Mouse (Mus musculus) T-cell, adult 66 days (primary cell): ENCODE data around the gene Lgals7. TPM values are rescaled to one million over a fixed set of nuclear protein-coding genes. Genes with fewer than 3 reads are reported as not detected.

Experiments
- total RNA-seq, 2 experiments: library from RNA; stranded (reverse); gene quantifications; 3 replicates in 1 of 2; 4 replicates in 1 of 2; pipeline ENCODE4 v1.2.4; 2023

Gene Lgals7
- not detected for total RNA-seq

DNA sequence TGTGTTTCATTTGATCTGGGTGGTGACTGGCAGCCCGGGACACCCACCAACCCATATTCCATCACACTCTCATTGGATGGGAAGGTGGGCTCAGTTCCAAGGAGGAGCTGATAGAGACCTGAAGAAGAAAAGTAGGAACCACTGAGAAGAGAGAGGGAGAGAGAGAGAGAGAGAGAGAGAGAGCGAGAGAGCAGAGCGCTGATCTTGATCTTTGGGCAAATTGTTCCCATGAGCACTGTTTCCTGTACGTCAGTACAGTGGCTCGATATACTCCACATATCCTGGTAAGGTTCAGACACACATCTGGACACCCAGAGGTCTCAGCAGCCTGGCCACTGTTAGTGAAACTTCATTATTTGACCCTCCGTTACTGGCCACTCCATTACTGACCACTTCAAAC lies at the start of gene Lgals7:
Gene Lgals7 (plus strand): TSS at position 314 of the 400 bp plus-strand sequence.

DNA sequence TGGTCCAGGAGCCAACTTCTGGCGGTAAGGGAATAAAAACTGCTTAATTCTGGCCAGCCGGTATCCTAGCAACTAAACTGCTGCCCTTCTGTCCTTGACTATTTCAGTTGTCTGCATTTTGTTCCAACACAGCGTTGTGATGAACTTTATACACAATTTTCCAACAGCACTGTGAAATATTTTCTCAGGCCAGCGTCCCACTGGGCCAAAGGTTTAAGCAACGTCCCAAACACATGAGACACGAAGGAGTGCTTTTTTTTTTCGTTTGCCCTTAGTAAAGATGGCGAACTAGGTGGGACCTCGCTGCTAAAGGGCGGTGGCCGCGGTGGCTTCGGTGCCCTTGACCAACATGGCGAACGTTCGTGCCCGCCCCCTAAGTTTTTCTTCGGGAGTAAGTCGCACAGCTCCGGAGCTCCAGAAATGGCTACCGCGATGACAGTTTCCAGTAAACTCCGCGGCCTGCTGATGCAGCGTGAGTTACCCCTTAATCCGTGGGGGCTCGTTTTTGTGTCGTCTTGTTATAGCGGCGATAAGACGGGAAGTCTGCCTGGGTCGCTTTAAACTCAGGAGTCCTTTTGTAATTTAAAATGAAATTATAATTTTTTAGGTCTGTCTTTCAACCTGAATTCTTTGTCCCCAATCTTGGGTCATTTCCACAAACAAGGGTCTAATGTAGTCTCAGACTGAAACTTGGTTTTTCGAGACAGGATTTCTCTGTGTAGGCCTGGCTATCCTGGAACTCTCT lies 38.5 kb upstream of the Lgals7 start, which contains the start of gene Ech1:
Gene Ech1 (plus strand): TSS at position 277 of the 745 bp plus-strand sequence.

DNA sequence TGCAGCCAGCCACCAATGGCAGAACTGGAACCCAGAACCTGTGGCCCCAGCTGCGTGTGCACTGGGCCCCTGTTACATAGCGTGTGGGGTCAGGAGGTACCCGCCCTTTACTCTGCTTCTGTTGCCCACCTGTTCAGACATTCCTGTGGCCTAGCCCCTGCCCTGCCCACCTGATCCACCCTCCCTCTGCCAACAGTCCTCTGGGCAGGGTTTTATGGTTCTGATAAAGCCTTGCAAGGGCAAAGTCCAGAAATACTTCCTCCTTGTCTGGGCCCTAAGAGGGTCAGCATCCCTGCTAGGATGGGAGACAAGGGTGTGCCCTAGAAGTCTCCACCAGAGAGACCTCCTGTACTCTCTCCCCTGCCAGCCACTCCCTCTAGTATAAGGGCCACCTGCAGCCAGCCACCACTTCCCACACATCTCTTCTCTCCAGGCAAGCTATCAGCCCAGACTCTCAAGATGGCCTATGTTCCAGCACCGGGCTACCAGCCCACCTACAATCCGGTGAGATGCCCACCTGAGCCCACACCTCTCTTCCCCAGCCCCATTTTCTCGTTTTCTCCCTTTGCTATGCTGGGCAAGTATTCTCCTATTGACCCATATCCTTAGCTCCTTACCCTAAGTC lies 29.8 kb upstream of the Lgals7 start, which contains the start of gene Lgals4:
Gene Lgals4 (plus strand): TSS at position 132 of the 625 bp plus-strand sequence.

DNA sequence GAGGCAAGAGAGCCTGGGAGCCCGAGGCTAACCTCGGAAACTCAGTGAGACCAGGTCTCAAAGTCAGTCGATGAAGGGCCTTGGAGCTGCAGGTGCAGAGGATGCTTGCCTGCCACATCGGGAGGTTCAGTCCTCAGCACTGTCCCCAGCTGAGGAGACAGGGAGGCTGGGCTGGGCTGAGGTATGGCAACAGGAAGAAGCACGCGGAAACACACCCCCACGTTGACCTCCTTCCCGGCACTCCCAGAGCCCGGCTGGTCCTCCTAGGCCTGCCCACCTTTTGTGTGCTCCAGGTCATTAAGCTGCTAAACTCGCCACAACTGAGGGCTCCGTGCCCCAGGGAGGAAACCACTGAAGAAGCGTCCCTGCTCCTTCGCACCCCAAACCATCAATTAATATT lies 17.5 kb downstream of the Lgals7 start, which contains the start of gene Capn12:
Gene Capn12 (plus strand): TSS at position 224 of the 400 bp plus-strand sequence.

Other genes with a start within 250 kb of the Lgals7 start
- not detected for gene Acp7, start 232.5 kb upstream of the Lgals7 start, total RNA-seq
- gene Fbxo27, start 171.0 kb upstream of the Lgals7 start, total RNA-seq, result 1 to 10 TPM; 2.2 to 6.5 TPM
- gene Fbxo17, start 147.0 kb upstream of the Lgals7 start, total RNA-seq, result 10 to 100 TPM; 28.1 to 30.8 TPM
- 10 to 100 TPM; 19.9 to 31.8 TPM for gene Mrps12, start 122.0 kb upstream of the Lgals7 start, total RNA-seq
- 10 to 100 TPM; 16.8 to 22.5 TPM for gene Sars2, start 121.9 kb upstream of the Lgals7 start, total RNA-seq
- under 1 TPM in 1 of 2 experiments, not detected in 1; 0.56 TPM for gene Ccer2, start 107.7 kb upstream of the Lgals7 start, total RNA-seq
- 10 to 100 TPM; 60.4 to 69.7 TPM for gene Sirt2, start 97.1 kb upstream of the Lgals7 start, total RNA-seq
- 10 to 100 TPM; 64.6 to 71.2 TPM for gene Nfkbib, start 96.3 kb upstream of the Lgals7 start, total RNA-seq
- gene Rinl, start 74.9 kb upstream of the Lgals7 start, total RNA-seq, result 100 to 1,000 TPM; 166 to 180 TPM
- gene Hnrnpl, start 55.3 kb upstream of the Lgals7 start, total RNA-seq, result 100 to 1,000 TPM; 583 to 612 TPM
- gene Ech1, start 38.6 kb upstream of the Lgals7 start, total RNA-seq, result 10 to 100 TPM; 62.2 to 67.9 TPM
- 10 to 100 TPM; 14.9 to 16.6 TPM for gene Lgals4, start 30.0 kb upstream of the Lgals7 start, total RNA-seq
- not detected for gene Capn12, start 17.6 kb downstream of the Lgals7 start, total RNA-seq
- 100 to 1,000 TPM; 149 to 152 TPM for gene Actn4, start 98.5 kb downstream of the Lgals7 start, total RNA-seq
- 100 to 1,000 TPM; 313 to 319 TPM for gene Eif3k, start 118.0 kb downstream of the Lgals7 start, total RNA-seq
- gene Map4k1, start 118.2 kb downstream of the Lgals7 start, total RNA-seq, result 10 to 100 TPM; 95.0 to 97.3 TPM